Mouse (Mus musculus): ENCODE data around the gene Rnaseh2b. TPM values are rescaled to one million over a fixed set of nuclear protein-coding genes. Genes with fewer than 3 reads are reported as not detected.

The Rnaseh2b gene
- polyA plus RNA-seq (2011; ENCODE audit: insufficient read depth, insufficient read length, low replicate concordance, missing spikeins): 57.3 and 70.0 TPM in 2 replicates

DNA sequence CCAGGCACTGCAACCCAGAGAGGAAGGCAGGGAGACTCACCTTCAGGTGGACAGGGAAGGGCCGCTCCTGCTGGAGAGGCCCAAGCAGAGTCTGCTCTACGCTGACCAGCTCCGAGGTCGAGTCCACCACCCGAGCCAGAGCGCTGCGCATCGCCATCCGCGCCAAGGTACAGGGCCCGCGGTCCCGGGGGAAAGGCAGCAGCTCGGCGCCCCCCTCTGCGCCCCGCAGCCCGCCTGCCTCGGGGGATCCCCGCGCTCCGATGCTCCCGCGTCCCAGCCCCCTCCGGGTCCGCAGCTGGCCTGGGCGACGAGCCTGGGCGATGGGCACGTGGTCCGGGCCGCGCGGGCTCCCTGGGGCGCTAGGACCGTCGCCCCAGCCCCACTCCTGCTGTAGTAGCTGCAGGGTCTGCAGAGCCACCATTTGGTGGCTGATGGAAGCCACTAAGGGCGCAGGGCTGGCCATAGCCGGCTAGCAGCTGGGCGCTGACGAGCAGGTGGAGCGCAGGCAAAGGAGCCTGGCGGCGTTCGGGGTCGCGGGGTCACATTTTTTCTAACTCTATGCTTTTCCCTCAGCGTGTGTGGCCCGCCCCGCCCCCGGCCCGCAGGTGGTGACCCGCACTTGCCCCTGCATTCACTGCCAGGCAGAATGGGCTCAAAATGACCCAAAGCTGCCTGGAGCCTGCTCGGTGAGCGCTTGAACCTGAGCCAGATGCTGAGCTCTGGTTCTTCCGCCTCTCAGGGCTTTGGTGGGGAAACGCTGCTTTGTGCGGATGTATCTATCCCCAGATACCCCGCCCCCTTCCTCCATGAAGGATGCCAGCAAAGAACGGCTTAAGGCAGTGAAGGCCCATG, at the start of gene Rnaseh2b, which contains the start of gene Dleu7:
Rnaseh2b (plus strand) TSS at position 102 of the 852 bp plus-strand sequence.
Dleu7 (minus strand) TSS at position 560 of the 852 bp plus-strand sequence.
- H3K4me3 ChIP-seq (replicated peaks; ENCODE audit: control insufficient read depth, low read depth, low read length): peak within 1 kb of the TSS; percentile 12
- no peak within 1 kb of the TSS for H3K27ac ChIP-seq (ENCODE audit: control insufficient read depth, insufficient read depth, low read depth, low read length, poor library complexity)
- no peaks in the 10 kb centered on the region for H3K4me1 ChIP-seq (ENCODE audit: control insufficient read depth, insufficient read depth, low read length)
- WGBS: 2% methylated on average over 60 of the region's 60 CpGs
- TF ChIP-seq POLR2A (IDR thresholded peaks at IDR 0.05; ENCODE audit: borderline replicate concordance, control insufficient read depth, low read depth, low read length) (no peak), CTCF (IDR thresholded peaks at IDR 0.05; ENCODE audit: control insufficient read depth, insufficient read depth, low read length) (no peak)

DNA sequence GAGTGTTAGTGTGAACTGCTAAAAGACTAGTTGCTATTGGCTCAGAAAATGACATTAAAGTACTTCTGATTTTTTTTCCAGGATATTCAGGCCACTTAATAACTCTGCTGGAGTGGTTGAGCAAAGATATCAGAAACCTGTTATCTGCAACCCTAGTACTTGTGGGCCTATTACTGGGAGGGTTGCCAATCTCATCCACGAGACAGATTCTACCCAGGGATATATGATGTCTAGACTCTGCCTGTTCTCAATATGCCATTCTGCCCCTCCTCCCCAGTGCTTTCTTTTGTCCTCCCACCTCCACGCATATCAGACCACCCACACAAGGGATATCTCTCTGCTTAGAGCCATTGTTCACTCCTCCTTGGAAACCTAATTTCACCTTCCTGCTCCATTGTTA, 48.9 kb upstream of the Rnaseh2b start:
- TF ChIP-seq POLR2A (IDR thresholded peaks at IDR 0.05; ENCODE audit: borderline replicate concordance, control insufficient read depth, low read depth, low read length) (no peak), CTCF (IDR thresholded peaks at IDR 0.05; ENCODE audit: control insufficient read depth, insufficient read depth, low read length) (no peak)
- H3K4me3 ChIP-seq (replicated peaks; ENCODE audit: control insufficient read depth, low read depth, low read length): no peak overlapping the region
- WGBS: 63% methylated on average over 2 of the region's 2 CpGs
- no peak overlapping the region for H3K27ac ChIP-seq (ENCODE audit: control insufficient read depth, insufficient read depth, low read depth, low read length, poor library complexity)
- no peaks in the 10 kb centered on the region; the same call in 1 of the 2 replicates for H3K4me1 ChIP-seq (ENCODE audit: control insufficient read depth, insufficient read depth, low read length)

DNA sequence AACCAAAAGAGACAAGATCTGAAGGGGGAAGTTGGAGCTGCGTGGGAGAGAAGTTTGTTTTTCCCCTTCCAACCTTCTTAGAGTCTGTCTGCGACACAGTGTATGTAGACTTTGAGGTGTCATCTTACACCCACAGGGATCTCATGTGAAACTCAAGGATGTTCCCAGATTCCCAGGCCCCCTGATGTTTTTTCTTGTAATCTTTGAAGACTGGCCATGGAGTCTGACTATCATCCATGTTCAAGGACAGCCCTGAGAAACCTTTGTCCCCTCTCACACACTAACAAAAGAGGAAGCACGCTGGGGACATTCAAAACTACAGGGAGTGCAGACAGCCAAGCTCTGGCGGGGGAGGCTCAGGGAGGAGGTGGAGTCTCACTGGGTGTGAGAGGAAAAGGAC, 46.8 kb upstream of the Rnaseh2b start:
- Histone ChIP-seq H3K4me1 (ENCODE audit: control insufficient read depth, insufficient read depth, low read length) (no peaks in the 10 kb centered on the region; the same call in 1 of the 2 replicates), H3K4me3 (replicated peaks; ENCODE audit: control insufficient read depth, low read depth, low read length) (no peak overlapping the region), H3K27ac (ENCODE audit: control insufficient read depth, insufficient read depth, low read depth, low read length, poor library complexity) (no peak overlapping the region)
- TF ChIP-seq CTCF (IDR thresholded peaks at IDR 0.05; ENCODE audit: control insufficient read depth, insufficient read depth, low read length): no peak
- TF ChIP-seq POLR2A (IDR thresholded peaks at IDR 0.05; ENCODE audit: borderline replicate concordance, control insufficient read depth, low read depth, low read length): no peak
- 5% methylated on average over 4 of the region's 4 CpGs for WGBS

GRCm38 (mm10) chr14:62248345-62248744, 44.0 kb upstream of the Rnaseh2b start:
- TF ChIP-seq POLR2A (IDR thresholded peaks at IDR 0.05; ENCODE audit: borderline replicate concordance, control insufficient read depth, low read depth, low read length) (no peak), CTCF (IDR thresholded peaks at IDR 0.05; ENCODE audit: control insufficient read depth, insufficient read depth, low read length) (no peak)
- no peak overlapping the region for H3K4me3 ChIP-seq (replicated peaks; ENCODE audit: control insufficient read depth, low read depth, low read length)
- WGBS: 87% methylated on average over 7 of the region's 7 CpGs
- H3K4me1 ChIP-seq (ENCODE audit: control insufficient read depth, insufficient read depth, low read length): no peaks in the 10 kb centered on the region; the same call in 1 of the 2 replicates
- H3K27ac ChIP-seq (ENCODE audit: control insufficient read depth, insufficient read depth, low read depth, low read length, poor library complexity): no peak overlapping the region

GRCm38 (mm10) chr14:62248796-62249195, 43.6 kb upstream of the Rnaseh2b start:
- H3K4me3 ChIP-seq (replicated peaks; ENCODE audit: control insufficient read depth, low read depth, low read length): no peak overlapping the region
- H3K4me1 ChIP-seq (ENCODE audit: control insufficient read depth, insufficient read depth, low read length): no peaks in the 10 kb centered on the region; the same call in 1 of the 2 replicates
- 79% methylated on average over 10 of the region's 10 CpGs for WGBS
- no peak overlapping the region; the same call in 1 of the 2 replicates for H3K27ac ChIP-seq (ENCODE audit: control insufficient read depth, insufficient read depth, low read depth, low read length, poor library complexity)
- TF ChIP-seq POLR2A (IDR thresholded peaks at IDR 0.05; ENCODE audit: borderline replicate concordance, control insufficient read depth, low read depth, low read length) (no peak), CTCF (IDR thresholded peaks at IDR 0.05; ENCODE audit: control insufficient read depth, insufficient read depth, low read length) (no peak)

DNA sequence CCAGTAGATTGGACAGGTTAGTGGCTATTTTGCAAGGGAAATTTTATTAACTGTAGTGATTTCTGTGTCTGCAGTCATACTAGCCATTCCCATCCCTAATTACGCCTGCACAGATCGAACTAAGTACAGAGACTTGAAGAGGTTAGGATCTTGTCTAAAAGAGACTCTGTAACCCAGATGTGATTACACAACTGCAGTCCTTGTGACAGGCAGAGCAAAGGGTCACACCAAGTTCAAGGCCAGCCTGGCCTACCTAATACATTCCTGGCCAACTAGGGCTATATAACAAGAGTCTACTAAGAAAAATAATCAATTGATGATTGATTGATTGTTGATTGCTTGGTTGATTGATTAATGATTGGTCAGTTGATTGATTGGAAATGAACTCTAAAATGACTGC, 43.1 kb upstream of the Rnaseh2b start:
- H3K4me1 ChIP-seq (ENCODE audit: control insufficient read depth, insufficient read depth, low read length): no peaks in the 10 kb centered on the region; the same call in 1 of the 2 replicates

DNA sequence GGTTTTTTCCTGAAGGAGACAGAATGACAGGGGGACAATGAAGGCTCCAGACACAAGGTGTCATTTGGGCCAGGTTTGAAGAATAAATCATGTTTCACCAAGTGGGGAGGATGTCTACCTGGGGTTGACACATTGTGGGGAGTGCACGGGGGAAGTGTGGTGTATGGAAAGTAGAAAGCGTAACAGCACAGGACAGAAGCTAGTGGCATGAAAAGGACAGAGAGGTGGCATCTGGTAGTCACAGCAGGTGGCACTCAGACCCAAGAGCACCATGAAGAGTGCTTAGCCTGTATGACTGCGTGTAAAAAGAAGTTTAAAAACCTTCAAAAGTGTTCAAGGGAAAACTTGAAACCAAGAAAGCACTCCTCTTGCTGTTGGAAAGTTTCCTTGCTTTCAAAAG, 42.3 kb upstream of the Rnaseh2b start:
- Histone ChIP-seq H3K27ac (ENCODE audit: control insufficient read depth, insufficient read depth, low read depth, low read length, poor library complexity) (no peak overlapping the region), H3K4me1 (ENCODE audit: control insufficient read depth, insufficient read depth, low read length) (no peaks in the 10 kb centered on the region), H3K4me3 (replicated peaks; ENCODE audit: control insufficient read depth, low read depth, low read length) (no peak overlapping the region)
- 77% methylated on average over 3 of the region's 3 CpGs for WGBS
- TF ChIP-seq POLR2A (IDR thresholded peaks at IDR 0.05; ENCODE audit: borderline replicate concordance, control insufficient read depth, low read depth, low read length): no peak
- TF ChIP-seq CTCF (IDR thresholded peaks at IDR 0.05; ENCODE audit: control insufficient read depth, insufficient read depth, low read length): no peak

More for the DNA sequence above, 43.1 kb upstream of the Rnaseh2b start:
- no peak overlapping the region for H3K27ac ChIP-seq (ENCODE audit: control insufficient read depth, insufficient read depth, low read depth, low read length, poor library complexity)
- TF ChIP-seq POLR2A (IDR thresholded peaks at IDR 0.05; ENCODE audit: borderline replicate concordance, control insufficient read depth, low read depth, low read length) (no peak), CTCF (IDR thresholded peaks at IDR 0.05; ENCODE audit: control insufficient read depth, insufficient read depth, low read length) (no peak)
- no peak overlapping the region for H3K4me3 ChIP-seq (replicated peaks; ENCODE audit: control insufficient read depth, low read depth, low read length)
- 71% methylated on average over 2 of the region's 2 CpGs for WGBS

GRCm38 (mm10) chr14:62251999-62252398, 40.4 kb upstream of the Rnaseh2b start:
- H3K4me3 ChIP-seq (replicated peaks; ENCODE audit: control insufficient read depth, low read depth, low read length): no peak overlapping the region
- H3K27ac ChIP-seq (ENCODE audit: control insufficient read depth, insufficient read depth, low read depth, low read length, poor library complexity): no peak overlapping the region
- no peaks in the 10 kb centered on the region for H3K4me1 ChIP-seq (ENCODE audit: control insufficient read depth, insufficient read depth, low read length)
- WGBS: 8% methylated on average over 4 of the region's 4 CpGs
- TF ChIP-seq POLR2A (IDR thresholded peaks at IDR 0.05; ENCODE audit: borderline replicate concordance, control insufficient read depth, low read depth, low read length) (no peak), CTCF (IDR thresholded peaks at IDR 0.05; ENCODE audit: control insufficient read depth, insufficient read depth, low read length) (peak; percentile 39; the same call in 1 of the 2 replicates)

All from bone marrow, adult 2 months (tissue).